Mouse (Mus musculus): Measurements from ENCODE around the gene Sv2a.

The Sv2a gene

DNA sequence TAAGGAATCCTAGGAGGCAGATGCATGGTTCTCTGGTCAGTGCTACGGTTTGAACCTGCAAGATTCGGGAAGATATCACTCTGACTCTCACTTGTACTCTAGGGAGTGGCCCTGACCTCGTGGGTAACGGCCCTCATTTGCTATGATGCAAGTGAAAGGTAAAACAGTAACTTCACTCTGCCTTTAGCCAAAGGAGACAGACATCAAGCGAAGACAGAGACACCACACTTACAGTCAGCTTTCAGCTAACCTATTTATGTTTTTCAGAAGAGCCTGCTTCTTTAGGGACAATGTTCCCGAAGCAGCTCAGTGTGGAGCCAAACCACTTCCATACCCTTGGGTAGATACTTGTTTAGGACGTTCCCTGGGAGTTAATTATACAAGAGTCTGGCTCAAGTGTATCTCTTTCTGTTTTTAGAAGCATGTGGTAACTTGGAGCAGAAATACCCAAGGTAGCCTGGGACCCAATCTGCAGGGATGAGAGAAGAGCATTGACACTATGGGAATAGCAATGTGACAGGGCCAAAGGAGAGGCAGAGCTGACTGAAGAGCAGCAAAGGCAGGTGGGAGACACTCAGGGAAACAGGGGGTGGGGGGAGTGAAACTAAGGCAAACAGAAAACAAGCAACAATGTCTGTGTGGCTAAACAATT is 63.1 kb downstream of the Sv2a start:
- no peak for DNase-seq (ENCODE audit: extremely low spot score, low spot score)
